Mouse (Mus musculus): Measurements from ENCODE around the gene Lrfn1. TPM values are rescaled to one million over a fixed set of nuclear protein-coding genes. Genes with fewer than 3 reads are reported as not detected.
"Not testable (repeated sequence)": the region's sequence is repeated elsewhere in the genome, so short reads cannot be mapped to it uniquely, and the experiment has no call there.

Lrfn1 gene
- polyA plus RNA-seq, 1 experiment from 2014 or later: 1.1 TPM

GRCm38 (mm10) chr7:28482854-28483253 lies 31.1 kb downstream of the Lrfn1 start:
- H3K9ac ChIP-seq: no peak overlapping the region
- ATAC-seq (replicated peaks; ENCODE audit: insufficient number of reproducible peaks, insufficient read depth, low FRiP score, low read depth): no peak
- H3K27me3 ChIP-seq: peaks cover 4% of the 10 kb centered on the region; the same call in 1 of the 2 replicates
- no peaks in the 10 kb centered on the region for H3K36me3 ChIP-seq
- no peak overlapping the region for H3K4me2 ChIP-seq
- H3K4me3 ChIP-seq: no peak overlapping the region
- no peak overlapping the region for H3K27ac ChIP-seq
- WGBS: 76% methylated on average over 11 of the region's 11 CpGs
- no peaks in the 10 kb centered on the region for H3K9me3 ChIP-seq (replicated peaks)
- H3K4me1 ChIP-seq (replicated peaks): peaks cover 2% of the 10 kb centered on the region; the same call in 1 of the 2 replicates

DNA sequence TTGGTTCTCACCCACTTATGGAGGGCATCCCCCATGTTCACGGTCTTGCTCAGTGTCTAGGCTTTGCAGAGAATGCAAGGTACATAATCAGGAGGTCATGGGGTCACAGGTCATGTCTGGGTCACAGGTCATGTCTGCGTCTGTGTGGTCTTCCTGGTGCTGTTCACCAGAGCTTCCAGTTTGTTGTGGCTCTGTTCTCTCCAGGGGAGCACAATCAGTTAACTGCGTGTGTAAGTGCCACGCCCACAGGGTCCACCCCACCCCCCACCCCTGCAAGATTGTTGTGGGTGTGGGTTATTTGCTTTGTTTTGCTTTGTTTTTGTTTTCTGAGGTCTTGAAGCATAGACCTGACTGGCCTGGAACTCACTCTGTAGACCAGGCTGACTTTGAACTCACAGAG lies 32.4 kb downstream of the Lrfn1 start:
- 27% methylated on average over 4 of the region's 4 CpGs for WGBS
- ATAC-seq (replicated peaks; ENCODE audit: insufficient number of reproducible peaks, insufficient read depth, low FRiP score, low read depth): no peak
- H3K27ac ChIP-seq: no peak overlapping the region

DNA sequence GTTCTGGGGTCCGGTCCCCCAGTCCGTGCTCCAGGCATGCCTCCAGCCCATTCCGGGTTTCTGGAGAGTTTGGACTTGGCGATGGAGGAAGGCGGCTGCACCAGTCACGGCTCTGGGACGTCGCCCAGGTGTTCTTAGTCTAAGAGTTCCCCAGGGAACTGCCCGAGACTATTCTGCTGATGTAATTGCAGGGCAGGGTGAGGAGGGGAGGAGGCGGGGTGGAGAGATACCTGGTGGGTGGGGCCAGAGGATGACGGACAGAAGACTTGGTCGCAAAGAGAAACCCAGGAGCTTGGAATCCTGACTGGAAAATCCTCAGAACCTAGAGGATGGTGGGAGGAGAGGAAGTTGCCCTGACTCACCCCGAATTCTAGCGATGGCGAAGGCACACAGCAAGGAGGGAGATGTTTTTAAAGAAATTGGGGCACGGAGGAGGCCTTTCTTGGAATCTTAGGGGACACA lies 36.3 kb downstream of the Lrfn1 start:
- Histone ChIP-seq H3K4me1 (replicated peaks) (peaks cover 9% of the 10 kb centered on the region), H3K4me2 (peak overlapping the region; percentile 47), H3K9me3 (replicated peaks) (no peaks in the 10 kb centered on the region), H3K36me3 (no peaks in the 10 kb centered on the region), H3K9ac (no peak overlapping the region), H3K27ac (no peak overlapping the region), H3K27me3 (peaks cover 16% of the 10 kb centered on the region; the same call in 1 of the 2 replicates), H3K4me3 (0 out of 2 replicates have a peak overlapping the region, but pooled peaks have one; percentile 19)
- ATAC-seq (replicated peaks; ENCODE audit: insufficient number of reproducible peaks, insufficient read depth, low FRiP score, low read depth): no peak
- 4% methylated on average over 16 of the region's 16 CpGs for WGBS

More for the DNA sequence above, 32.4 kb downstream of the Lrfn1 start:
- H3K27me3 ChIP-seq: peaks cover 16% of the 10 kb centered on the region; the same call in 1 of the 2 replicates
- no peak overlapping the region for H3K9ac ChIP-seq
- no peak overlapping the region for H3K4me3 ChIP-seq
- H3K4me1 ChIP-seq (replicated peaks): peaks cover 3% of the 10 kb centered on the region; the same call in 1 of the 2 replicates
- H3K36me3 ChIP-seq: no peaks in the 10 kb centered on the region
- no peaks in the 10 kb centered on the region for H3K9me3 ChIP-seq (replicated peaks)
- no peak overlapping the region for H3K4me2 ChIP-seq

DNA sequence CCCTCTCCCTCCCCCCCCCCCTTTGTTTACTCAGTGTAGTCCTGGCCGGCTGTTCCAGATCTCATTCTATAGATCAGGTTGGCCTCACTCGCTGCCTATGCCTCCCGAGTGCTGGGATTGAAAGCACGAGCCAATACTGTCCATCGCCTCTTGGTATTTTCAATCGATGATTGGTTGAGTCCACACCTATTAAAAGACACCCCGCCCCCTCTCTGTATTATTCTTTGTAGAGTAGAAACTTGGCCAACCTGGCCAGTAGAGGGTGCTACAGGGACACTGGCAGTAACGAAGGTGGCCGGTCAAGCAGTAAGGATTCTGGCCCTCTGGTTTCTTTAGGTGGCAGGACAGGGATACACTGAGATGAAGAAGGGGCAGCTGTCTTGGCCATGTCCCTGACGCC lies 38.6 kb downstream of the Lrfn1 start:
- no peaks in the 10 kb centered on the region for H3K9me3 ChIP-seq (replicated peaks)
- H3K36me3 ChIP-seq: no peaks in the 10 kb centered on the region
- ATAC-seq (replicated peaks; ENCODE audit: insufficient number of reproducible peaks, insufficient read depth, low FRiP score, low read depth): no peak
- peaks cover 16% of the 10 kb centered on the region; the same call in 1 of the 2 replicates for H3K27me3 ChIP-seq
- 3% methylated on average over 10 of the region's 10 CpGs for WGBS
- H3K27ac ChIP-seq: no peak overlapping the region
- no peak overlapping the region for H3K4me3 ChIP-seq
- H3K4me1 ChIP-seq (replicated peaks): peaks cover 9% of the 10 kb centered on the region
- H3K9ac ChIP-seq: no peak overlapping the region
- peak overlapping the region; percentile 25; the same call in 1 of the 2 replicates for H3K4me2 ChIP-seq

DNA sequence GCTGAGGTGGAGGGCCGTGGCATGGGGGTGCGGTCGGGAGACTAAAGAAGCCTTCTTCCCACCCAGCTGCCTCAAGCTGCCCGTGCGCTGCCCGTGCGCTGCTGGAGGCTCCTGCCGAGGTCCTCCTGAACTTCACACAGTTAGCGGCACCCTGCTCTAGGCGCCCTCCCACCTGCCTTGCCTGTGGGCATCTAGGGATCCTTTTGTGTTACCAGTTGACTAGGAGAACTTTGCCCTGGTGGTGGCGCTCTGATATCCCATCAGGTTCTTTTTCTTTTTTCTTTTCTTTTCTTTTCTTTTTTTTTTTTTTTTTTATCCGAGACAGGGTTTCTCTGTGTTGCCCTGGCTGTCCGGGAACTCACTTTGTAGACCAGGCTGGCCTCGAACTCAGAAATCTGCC lies 39.1 kb downstream of the Lrfn1 start:
- WGBS: 28% methylated on average over 14 of the region's 14 CpGs
- H3K27ac ChIP-seq: no peak overlapping the region
- H3K9me3 ChIP-seq (replicated peaks): no peaks in the 10 kb centered on the region
- no peak overlapping the region for H3K4me3 ChIP-seq
- ATAC-seq (replicated peaks; ENCODE audit: insufficient number of reproducible peaks, insufficient read depth, low FRiP score, low read depth): no peak
- no peak overlapping the region for H3K9ac ChIP-seq
- peaks cover 9% of the 10 kb centered on the region for H3K4me1 ChIP-seq (replicated peaks)
- no peaks in the 10 kb centered on the region for H3K36me3 ChIP-seq
- peak overlapping the region; percentile 25; the same call in 1 of the 2 replicates for H3K4me2 ChIP-seq
- H3K27me3 ChIP-seq: peaks cover 16% of the 10 kb centered on the region; the same call in 1 of the 2 replicates

- no peak overlapping the region for H3K4me3 ChIP-seq
- peaks cover 9% of the 10 kb centered on the region for H3K4me1 ChIP-seq (replicated peaks)
- peaks cover 16% of the 10 kb centered on the region; the same call in 1 of the 2 replicates for H3K27me3 ChIP-seq
- no peak for ATAC-seq (replicated peaks; ENCODE audit: insufficient number of reproducible peaks, insufficient read depth, low FRiP score, low read depth)
- no peaks in the 10 kb centered on the region for H3K36me3 ChIP-seq
- no peaks in the 10 kb centered on the region for H3K9me3 ChIP-seq (replicated peaks)
- H3K4me2 ChIP-seq: no peak overlapping the region
- no peak overlapping the region for H3K9ac ChIP-seq
- 83% methylated on average over 8 of the region's 8 CpGs for WGBS
- no peak overlapping the region for H3K27ac ChIP-seq
Measured at GRCm38 (mm10) chr7:28492310-28492709, 40.5 kb downstream of the Lrfn1 start.

GRCm38 (mm10) chr7:28495426-28495825 lies 43.6 kb downstream of the Lrfn1 start:
- no peak for ATAC-seq (replicated peaks; ENCODE audit: insufficient number of reproducible peaks, insufficient read depth, low FRiP score, low read depth)
- 76% methylated on average over 11 of the region's 11 CpGs for WGBS

GRCm38 (mm10) chr7:28505585-28505984 lies 53.8 kb downstream of the Lrfn1 start:
- WGBS: 7% methylated on average over 5 of the region's 5 CpGs

More at GRCm38 (mm10) chr7:28495426-28495825, 43.6 kb downstream of the Lrfn1 start:
- Histone ChIP-seq H3K4me3 (no peak overlapping the region), H3K27ac (no peak overlapping the region), H3K9me3 (replicated peaks) (no peaks in the 10 kb centered on the region), H3K9ac (no peak overlapping the region), H3K27me3 (no peaks in the 10 kb centered on the region), H3K4me1 (replicated peaks) (peaks cover 4% of the 10 kb centered on the region), H3K36me3 (no peaks in the 10 kb centered on the region), H3K4me2 (no peak overlapping the region)

DNA sequence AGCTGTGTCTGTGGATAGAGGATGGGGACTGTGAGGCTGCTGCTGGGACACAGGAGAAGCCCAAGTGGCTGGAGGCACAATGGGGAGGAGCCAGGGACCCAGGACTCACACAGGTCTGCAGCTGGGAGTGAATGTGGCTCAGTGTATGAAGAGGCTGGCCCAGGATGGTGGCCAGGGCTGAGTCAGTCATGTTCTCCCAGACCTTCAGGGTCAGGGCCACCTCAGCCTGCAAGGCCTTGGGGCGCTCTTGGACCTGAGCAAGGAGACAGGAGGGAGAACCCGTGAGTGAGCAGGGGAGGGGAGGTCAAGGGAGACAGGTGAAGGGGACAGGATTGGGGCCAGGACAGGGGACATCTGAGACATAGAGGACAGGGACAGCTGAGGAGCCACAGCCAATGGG lies 57.3 kb downstream of the Lrfn1 start:
- H3K9me3 ChIP-seq (replicated peaks); H3K27ac ChIP-seq; H3K27me3 ChIP-seq; H3K9ac ChIP-seq; H3K36me3 ChIP-seq; H3K4me3 ChIP-seq; ATAC-seq (replicated peaks; ENCODE audit: insufficient number of reproducible peaks, insufficient read depth, low FRiP score, low read depth); H3K4me2 ChIP-seq; H3K4me1 ChIP-seq (replicated peaks): not testable (repeated sequence)
- WGBS: 60% methylated on average over 2 of the region's 2 CpGs

More at GRCm38 (mm10) chr7:28505585-28505984, 53.8 kb downstream of the Lrfn1 start:
- no peak for ATAC-seq (replicated peaks; ENCODE audit: insufficient number of reproducible peaks, insufficient read depth, low FRiP score, low read depth)
- H3K36me3 ChIP-seq: no peaks in the 10 kb centered on the region
- no peak overlapping the region for H3K4me3 ChIP-seq
- H3K4me2 ChIP-seq: no peak overlapping the region
- peaks cover 8% of the 10 kb centered on the region; the same call in 1 of the 2 replicates for H3K27me3 ChIP-seq
- no peak overlapping the region for H3K9ac ChIP-seq
- H3K9me3 ChIP-seq (replicated peaks): no peaks in the 10 kb centered on the region
- H3K27ac ChIP-seq: no peak overlapping the region
- H3K4me1 ChIP-seq (replicated peaks): no peaks in the 10 kb centered on the region

DNA sequence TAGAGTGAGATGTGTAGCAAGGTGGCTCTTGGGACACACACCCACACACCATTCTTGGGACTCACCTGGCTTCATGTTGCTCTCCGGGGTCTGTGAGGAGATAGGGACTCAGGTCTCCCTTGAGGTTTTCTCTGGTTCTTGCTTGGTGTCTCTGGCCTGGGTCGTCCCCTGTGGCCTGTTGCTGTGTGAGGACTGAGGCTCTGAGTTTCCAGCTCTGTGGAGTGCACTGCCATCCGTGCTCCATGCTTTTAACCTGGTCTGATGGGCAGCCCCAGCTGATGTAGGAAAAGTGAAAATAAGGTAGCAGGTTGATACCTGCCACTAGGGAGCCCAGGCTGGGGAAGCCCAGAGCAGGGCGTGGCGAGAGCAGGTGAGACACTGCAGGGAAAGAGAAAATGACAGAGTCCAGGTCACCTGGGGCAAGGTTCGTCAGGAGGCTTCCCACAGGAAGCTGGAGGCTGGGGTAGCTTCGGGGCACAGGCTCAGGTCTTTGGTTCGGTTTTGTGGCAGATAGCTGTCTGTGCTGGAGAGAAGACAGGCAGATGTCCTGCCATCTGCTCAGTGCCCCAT lies 58.7 kb downstream of the Lrfn1 start, which contains the start of gene Ifnl2:
Ifnl2 (minus strand) TSS at position 51 of the 570 bp plus-strand sequence.
- H3K4me1 ChIP-seq (replicated peaks); H3K9me3 ChIP-seq (replicated peaks); H3K27ac ChIP-seq; H3K4me2 ChIP-seq; H3K27me3 ChIP-seq; ATAC-seq (replicated peaks; ENCODE audit: insufficient number of reproducible peaks, insufficient read depth, low FRiP score, low read depth); H3K4me3 ChIP-seq; H3K36me3 ChIP-seq; H3K9ac ChIP-seq: not testable (repeated sequence)
- 59% methylated on average over 8 of the region's 8 CpGs for WGBS

- H3K4me1 ChIP-seq (replicated peaks): no peaks in the 10 kb centered on the region
- no peak overlapping the region for H3K9ac ChIP-seq
- H3K4me3 ChIP-seq: no peak overlapping the region
- H3K4me2 ChIP-seq: no peak overlapping the region
- H3K27ac ChIP-seq: no peak overlapping the region
- ATAC-seq (replicated peaks; ENCODE audit: insufficient number of reproducible peaks, insufficient read depth, low FRiP score, low read depth): no peak
- no peaks in the 10 kb centered on the region for H3K9me3 ChIP-seq (replicated peaks)
- no peaks in the 10 kb centered on the region for H3K36me3 ChIP-seq
- whole genome bisulfite sequencing: 68% methylated on average over 8 of the region's 8 CpGs
- peaks cover 3% of the 10 kb centered on the region; the same call in 1 of the 2 replicates for H3K27me3 ChIP-seq
Measured at GRCm38 (mm10) chr7:28511441-28511840, 59.7 kb downstream of the Lrfn1 start.
